Mouse (Mus musculus): ENCODE measurements around the gene Myl12a.

Gene Myl12a

DNA sequence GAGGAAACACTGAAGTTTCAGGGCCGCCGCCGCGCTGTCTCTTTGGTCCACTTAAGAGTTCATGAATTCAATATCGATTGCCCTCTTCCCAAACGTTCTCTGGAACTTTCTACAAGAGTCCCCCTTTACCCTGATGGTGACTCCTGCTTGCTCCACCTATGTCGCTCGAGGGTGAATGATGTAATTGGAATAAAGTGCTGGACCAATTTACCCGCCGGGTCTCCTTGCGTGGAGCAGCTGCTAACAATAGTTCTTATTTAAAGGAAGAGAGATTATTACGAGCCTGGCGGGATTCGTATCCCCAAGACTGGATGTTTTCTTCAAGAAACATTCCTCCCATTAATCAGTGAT lies at the start of gene Myl12a:
Myl12a (minus strand) TSS at position 135 of the 351 bp plus-strand sequence.
- no peak for DNase-seq

DNA sequence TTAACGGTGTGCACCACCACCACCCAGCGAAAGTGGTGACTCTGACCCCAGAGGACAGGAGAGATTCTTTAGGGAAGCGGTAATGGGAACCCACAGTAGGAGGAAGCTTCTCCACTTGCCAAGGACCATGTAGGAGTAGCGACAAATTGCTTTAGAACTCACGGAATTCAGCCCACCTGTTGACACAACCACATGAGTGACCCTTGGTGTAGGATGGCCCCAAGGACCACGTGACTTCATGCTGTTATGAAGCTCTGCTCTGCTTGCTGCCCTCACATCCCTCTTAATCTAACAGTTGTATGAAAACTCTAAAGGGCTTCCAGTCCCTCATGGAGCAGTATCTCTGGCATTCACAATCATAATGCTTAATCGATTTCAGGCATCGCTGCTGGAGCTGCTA lies 46.6 kb upstream of the Myl12a start:
- DNase-seq: no peak

DNA sequence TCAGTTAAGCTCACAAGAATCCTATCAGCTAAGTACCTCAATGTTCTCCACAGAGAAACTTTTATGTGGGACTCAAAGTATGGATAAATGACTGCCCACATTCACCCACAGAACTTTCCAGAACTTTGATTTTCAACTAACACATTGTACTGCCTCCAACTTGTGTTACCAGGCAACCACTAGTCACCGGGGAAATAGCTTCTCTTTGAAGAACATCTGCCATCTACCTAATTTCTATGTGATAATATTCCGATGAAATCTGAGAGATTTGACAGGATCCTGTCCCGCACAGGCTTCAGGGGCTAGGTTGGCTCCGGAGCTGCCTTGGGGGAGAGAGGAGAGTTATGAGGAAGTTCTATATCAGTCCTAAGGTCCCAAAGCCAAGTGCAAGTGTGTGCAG lies 44.2 kb upstream of the Myl12a start:
- DNase-seq: no peak

DNA sequence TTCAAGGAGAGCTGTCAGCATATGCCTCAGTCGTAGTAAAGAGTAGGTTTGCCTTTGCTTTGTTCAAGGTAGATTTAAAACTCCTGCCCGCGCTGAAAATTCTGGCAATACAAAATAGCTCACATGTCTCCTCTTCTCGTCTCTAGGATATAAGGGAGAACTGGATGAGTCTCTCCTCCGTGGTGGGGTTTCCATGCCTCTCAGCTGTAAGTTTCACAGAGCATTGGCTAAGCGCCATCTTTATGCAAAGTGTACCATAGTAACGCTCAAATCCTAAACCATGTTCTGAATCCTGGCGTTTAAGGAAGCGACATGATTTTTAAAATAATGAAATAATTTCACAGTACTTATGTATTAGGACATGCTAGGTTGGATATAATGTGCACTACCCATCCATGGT lies 42.9 kb upstream of the Myl12a start:
- DNase-seq: no peak

DNA sequence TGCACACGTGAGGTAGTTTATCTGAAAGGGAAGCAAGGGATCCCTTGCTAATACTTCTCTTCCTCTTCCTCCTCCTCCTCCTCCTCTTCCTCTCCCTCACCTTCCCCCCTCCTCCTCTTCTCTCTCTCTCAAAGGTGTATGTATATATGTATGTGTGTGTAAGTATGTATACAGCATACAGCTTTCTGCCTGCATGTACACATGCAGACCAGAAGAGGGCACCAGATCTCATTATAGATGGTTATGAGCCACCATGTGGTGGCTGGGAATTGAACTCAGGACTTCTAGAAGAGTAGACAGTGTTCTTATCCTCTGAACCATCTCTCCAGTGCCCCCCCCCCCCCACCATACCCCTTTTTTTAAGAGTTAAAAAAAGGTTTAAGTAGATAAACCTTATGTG lies 40.0 kb upstream of the Myl12a start:
- DNase-seq: no peak

DNA sequence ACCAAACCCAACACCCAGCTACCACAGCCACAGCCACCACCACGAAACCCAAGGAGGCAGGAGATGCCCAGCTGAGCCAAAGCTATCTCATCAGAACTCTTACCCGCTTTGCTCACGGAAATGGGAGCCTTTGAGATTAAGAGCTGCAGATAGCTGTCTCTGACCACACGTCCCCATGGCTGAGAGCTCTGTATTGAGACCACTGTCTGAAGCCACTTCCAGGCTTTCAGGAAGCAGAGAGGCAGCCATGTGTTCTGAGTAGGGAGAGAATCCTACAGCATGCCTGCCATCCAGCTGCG lies 37.9 kb upstream of the Myl12a start:
- no peak for DNase-seq

DNA sequence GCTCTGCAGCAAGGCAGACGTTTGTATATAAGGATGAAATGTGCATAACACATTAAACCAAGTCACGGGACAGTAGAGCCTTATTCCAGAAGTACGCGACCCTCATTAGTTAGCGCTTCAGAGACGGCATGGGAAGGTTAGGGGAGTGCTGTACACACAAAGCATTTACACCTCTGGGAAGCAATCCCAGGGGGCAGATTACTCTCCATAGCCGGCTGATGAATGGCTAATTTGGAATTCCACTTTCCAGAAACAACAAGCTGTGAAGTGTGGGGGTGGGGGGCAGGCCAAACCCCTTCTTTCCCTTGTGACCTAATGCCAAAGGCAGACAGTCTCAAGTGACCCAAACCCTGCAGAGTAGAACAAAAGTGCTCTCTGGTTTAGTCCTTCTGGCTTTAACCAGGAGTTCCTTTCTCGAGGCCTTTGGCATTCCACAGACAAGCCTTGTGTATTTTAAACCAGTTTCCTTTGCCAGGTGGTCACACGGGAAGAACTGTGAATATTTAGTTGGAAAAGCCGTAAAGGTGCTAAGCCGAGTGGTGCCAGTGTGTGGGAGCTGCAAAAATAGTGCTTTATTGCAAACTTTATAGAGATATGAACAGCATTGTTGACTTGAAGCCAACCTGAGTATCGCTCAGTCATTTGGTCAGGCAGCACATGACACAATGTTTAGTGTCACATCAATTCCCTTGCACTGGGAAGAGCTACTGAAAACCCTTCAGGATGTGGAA lies 37.3 kb upstream of the Myl12a start:
- no peak for DNase-seq

DNA sequence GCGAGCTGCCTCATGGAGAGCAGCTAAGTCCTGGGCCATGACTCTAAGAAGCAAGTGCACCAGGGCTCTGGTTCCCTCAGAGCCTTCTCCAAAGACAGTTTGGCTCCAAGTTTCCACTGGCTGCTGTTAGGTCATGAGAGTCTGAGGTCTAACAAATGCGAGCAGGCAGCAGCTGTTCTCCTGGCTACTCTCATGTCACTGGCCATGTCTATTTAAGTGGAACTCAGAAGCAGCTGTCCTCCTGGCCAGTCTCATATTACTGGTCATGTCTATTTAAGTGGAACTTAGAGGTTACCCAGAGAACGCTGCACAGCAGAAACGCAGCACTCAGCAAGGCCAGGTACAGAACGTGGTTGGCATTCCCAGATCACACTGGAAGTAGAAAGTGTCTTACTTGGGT lies 36.1 kb upstream of the Myl12a start:
- no peak for DNase-seq

DNA sequence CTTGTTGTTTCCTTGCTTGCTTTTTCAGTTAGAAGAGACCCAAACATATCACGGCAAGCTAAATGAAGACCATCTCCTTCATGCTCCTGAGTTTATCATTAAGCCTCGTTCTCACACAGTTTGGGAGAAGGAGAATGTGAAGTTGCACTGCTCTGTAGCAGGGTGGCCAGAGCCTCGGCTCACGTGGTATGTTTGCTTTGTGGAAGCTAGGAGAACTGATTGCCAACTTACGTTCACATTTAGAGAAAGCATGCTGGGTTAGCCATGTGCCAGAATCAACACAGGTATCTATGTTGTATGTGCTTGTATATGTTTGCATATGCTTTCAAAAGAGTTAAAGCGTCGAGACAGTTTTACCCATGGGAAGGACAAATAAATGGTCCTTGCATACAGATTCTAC lies 34.5 kb upstream of the Myl12a start:
- DNase-seq: no peak

DNA sequence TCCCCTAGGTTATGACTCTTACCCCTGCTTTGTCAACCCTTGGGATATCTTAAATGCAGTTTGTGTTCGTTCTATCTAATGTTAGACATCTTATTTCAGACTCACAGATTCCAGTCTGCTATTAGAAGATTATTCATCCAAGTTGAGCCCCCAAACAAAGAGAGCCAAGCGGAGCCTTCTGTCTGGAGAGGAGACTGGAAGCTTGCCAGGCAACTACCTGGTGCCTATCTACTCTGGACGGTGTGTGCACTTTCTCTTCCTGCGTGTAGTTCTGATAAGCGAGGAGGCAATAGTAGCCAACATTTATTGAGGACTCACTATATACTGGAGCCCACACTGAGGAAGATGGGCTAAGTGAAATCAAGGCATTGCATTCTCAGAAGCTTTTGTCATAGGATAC lies 31.8 kb upstream of the Myl12a start:
- no peak for DNase-seq

DNA sequence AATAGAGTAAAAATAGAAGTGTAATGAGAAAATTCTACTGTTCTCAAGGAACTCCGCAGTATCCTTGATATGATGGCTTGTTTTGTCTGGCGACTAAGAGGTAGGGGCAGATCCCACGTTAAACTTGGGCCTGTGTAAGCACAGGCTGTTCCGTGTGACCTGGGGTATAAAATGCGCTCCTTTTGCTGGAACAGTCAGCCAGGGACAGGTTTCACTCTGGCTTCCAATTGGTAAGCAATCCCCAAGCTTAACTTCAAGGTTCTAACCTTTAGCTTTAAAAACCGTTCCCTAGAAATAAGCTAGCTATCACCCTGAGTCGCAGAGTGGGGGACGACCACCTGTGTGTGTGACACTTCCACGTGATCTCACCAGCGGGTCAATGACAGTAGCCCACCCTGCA lies 30.0 kb upstream of the Myl12a start:
- no peak for DNase-seq

DNA sequence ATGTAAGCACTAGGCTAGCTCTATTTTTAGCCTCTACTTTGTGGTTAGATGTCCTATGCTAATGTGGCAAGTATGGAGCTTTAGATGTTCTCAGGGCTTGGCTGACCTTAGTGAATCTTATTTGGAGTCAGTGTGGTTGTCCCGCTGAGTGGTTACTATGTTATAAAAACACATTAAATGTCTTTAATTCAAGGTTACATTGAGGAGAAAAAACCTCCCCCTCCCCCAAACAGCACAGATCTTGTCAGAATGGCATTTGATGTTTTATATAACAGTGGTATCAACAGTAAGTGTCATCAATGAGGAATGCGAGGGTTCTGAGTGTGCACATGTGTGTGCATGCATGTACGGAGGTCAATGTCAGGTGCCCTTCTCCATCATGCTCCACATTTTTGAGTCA lies 24.5 kb upstream of the Myl12a start:
- DNase-seq: no peak

DNA sequence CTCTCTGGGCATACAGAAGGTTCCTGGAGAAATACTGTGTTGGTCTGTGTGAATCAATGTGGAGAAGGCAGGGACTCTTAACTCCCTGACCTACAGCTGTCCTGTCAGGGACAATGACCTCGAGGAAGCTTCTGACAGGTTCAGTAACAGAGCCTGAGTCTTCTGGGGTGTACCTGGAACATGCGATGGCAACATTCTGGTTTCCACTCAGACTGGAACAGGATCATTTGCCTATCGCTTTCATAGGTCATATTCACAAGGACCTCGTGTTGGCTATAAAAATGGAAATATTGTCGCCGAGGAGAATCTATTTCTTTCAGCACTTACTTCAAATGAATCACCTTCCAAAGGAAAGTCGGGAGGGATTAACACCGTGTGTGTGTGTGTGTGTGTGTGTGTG lies 23.2 kb upstream of the Myl12a start:
- no peak for DNase-seq

DNA sequence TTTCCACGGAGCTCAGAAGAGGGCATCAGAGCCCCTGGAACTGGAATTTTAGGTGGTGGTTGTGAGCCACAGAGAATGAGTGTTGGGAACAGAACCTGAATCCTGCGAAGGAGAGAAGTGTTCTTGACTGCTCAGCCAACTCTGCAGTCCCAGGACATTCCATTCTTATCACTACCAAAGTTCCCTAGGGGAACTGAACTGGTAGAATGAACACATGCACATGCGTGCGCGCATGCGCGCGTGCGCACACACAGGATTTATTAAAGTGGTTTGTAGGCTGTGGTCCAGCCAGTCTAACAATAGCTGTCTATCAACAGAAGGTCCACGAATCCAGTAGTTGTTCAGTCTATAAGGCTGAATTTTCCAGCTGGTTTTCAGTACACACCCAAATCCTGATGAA lies 21.4 kb upstream of the Myl12a start:
- no peak for DNase-seq

DNA sequence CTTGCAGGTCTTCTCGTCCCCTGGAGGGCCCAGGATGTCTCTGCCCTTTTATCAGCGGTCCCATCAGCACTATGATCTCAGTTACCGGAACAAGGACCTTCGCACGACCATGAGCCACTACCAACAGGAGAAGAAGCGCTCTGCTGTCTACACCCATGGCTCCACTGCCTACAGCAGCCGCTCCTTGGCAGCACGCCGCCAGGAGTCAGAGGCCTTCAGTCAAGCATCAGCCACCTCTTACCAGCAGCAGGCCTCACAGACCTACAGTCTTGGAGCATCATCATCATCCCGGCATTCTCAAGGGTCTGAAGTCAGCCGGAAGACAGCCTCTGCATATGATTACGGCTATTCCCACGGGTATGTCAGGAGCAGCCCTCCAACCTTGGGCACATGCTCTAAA lies 20.2 kb upstream of the Myl12a start:
- no peak for DNase-seq

DNA sequence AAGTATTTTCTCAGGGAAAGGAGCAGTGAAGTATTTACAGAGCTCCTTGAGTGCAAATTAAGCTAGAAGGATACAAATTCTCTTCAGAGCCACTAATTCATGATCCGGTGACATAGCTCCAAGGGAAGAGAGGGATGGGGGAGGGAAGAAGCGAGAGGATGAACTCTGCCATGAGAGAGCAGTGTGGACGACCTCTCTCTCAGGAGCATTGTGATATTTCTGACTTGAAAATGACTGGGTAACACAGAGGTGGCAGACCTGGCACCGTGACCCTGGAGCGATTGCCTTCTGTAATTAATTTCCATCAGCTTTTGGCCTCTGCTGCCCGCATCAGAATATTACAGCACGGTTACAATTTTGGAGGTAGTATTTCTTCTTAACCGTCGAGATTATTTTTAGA lies 17.2 kb upstream of the Myl12a start:
- no peak for DNase-seq

DNA sequence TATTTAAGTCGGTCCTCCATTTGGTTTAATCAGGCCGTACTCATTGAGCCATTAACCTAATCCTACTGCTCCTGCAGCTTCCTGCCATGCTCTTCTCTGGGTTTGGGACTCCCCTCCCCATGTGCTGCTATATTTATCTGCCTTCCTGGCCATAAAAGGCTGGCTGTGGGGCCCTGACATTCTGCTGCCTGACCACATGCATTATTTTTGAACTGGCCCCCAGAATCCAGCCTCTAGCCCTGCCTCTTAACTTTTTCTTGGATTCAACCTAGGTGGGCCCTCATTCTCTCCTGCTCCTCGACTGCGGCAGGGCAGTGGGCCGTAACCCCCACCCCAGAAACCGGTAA lies 16.6 kb upstream of the Myl12a start:
- DNase-seq: no peak

DNA sequence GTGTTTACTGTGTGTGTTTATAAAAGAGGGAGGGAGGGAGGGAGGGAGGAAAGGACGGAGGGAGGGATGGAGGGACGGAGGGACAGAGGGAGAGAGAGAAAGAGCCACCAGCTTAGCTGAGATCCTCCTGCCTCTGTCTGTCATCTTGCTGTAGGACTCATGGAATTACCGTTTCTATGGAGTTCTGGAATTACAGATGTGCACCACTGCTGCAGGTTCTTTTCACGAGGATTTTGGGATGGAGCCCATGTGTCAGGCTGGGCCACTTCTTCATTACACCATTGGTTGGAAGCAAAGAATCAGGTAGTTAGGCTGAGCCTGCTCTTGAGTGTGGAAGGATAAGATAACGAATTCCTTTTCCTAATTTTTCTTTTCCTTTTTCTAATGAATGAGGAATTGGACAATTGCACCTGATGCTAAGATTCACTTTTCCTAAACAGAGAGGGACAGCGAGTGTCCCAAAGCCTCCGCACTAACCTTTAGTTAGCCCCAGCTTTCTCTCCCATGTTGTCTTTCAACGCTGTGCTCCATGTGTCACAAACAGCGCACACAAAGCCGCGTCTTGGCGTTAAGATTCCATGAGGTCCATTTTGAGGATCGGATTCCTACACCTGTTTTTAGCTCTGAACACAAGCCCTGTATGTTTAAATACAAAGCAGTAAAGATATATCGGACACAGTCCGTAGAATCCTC lies 16.1 kb upstream of the Myl12a start:
- DNase-seq: no peak

DNA sequence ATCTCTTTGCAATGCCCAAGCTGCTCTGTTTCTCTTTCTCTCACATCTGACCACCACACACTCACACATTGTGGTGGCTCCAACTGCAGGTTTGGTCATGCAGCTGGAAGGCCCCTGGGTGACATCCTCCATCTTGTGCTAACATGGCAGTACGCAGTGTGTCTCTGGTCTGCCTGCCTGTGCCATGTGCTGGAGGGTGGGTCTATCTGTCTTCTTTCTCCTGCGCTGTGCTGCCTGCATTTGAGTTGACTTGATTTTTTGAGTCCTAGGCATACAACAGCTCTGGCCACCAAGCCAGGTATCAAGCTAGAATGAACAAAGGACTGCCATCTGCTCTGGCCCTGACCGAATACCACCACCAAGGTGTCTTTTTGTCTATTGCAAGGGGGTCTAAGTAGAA lies 15.5 kb upstream of the Myl12a start:
- no peak for DNase-seq

DNA sequence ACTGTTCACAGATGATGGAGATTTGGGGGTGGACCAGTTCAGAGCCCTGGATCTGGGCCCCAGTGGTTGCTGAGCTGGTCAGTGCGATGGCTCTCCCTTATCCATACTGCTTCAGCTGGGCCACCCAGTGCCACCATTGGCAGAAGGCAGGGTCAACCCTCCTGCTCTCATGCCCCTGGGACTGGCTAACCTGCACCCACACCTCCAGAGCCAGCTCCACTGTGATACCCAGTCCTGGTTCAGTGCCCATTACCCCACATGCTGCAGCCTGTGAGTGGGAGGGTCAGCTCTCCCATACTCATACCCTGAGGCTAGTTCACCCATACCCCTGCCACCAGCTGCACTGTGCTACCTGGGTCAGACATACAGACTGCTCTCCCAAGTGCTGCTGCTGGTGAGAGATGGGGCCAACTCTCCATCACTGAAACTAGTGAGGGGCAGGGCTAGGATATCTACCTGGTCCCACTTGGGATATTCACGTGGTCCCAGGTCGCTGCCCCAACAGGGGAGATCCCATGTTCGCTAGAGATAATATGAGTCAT lies 14.8 kb upstream of the Myl12a start:
- no peak for DNase-seq

DNA sequence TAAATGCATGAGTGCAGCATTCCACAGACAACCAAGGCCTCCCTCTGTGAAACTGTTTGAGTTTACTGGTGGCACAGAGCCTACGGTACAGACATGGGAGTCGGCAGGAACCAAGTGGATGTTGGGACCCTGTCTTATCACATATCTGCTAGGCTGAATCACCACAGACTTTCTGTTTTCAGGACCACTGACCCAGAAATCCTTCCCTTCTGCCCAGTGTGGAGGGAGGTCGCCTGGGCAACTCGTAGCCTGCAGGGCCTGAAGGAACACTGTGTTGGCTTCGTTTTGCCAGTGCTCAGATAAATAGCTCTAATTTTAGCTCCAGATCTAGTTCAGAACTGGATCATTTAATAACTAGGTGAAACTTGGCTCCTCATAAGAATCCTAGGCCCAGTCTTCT lies 12.2 kb upstream of the Myl12a start:
- no peak for DNase-seq

DNA sequence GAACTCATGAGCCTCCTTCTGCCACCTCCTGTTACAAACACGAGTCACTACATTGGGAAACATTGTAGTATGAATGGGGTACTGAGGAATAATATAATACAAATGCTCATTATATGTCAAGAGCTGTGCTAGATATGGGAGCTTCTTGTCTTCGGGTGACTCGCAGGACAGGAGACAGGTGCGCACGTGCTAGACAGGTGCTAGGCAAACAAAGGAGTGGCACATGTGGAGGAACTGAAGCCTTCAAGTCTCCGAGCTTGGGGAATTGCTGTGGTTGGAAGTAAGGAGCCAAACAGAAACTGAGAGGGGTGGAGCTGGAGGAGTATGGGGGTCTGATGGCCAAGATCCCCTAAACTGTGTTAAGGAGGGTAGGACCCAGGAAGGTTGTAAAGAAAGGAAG lies 10.4 kb upstream of the Myl12a start:
- no peak for DNase-seq

DNA sequence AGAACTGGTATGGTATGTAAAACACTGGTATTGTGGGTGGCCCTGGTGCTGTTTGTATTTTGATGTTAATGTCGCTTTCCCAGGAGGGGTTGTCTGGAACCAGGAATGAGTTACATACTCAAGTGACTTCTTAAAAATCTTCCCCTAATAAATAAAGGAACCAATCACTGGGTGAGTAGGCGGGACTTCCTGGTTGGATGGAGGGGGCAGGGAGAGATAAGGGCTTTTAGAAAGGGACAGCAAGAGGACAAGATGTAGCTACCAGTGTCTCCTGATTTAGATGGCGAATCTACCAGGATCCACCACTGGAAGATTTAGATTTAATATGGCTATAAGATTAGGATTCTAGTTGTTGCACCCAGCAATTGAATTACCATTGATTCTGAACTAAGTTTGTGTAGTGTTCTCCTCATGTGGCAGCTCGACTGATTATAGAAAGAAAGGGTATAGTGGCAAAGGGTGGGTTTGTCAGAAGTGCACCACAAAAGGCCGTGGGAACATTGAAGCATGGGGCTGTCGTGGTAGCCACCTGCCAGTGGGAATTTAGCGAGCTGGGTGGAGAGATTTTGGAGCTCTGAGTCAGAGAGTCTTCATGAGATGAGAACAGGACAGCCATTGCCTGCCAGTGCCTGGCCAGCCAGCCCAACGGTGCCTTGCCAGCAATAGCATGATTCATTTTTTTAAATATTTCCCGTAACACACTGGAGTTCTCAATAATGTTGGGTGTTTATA lies 9.4 kb upstream of the Myl12a start:
- DNase-seq: no peak

DNA sequence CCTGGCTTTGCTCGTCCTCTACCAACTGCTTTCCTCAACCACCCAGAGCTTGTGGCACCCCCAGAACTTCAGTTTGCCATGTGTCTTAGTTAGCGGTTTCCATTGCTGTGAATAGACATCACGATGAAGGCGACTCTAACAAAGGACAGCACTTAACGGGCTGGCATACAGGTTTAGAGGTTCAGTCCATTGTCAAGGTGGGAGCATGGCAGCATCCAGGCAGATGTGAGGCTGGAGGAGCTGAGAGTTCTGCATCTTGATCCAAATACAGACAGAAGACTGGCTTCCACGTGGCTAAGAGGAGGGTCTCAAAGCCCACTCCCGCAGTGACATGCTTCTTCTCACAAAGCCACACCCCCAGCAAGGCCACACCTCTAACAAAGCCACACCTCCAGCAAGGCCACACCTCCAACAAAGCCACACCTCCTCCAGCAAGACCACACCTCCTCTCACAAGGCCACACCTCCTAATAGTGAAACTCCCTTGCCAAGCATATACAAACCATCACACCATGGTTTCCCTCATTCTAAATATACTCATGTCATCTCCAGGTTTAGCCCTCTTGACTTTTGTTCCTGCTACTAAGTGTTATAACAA lies 8.1 kb upstream of the Myl12a start:
- DNase-seq: no peak
